ENCODE assay signal across 9 mouse cellular contexts in the genomic region with DNA sequence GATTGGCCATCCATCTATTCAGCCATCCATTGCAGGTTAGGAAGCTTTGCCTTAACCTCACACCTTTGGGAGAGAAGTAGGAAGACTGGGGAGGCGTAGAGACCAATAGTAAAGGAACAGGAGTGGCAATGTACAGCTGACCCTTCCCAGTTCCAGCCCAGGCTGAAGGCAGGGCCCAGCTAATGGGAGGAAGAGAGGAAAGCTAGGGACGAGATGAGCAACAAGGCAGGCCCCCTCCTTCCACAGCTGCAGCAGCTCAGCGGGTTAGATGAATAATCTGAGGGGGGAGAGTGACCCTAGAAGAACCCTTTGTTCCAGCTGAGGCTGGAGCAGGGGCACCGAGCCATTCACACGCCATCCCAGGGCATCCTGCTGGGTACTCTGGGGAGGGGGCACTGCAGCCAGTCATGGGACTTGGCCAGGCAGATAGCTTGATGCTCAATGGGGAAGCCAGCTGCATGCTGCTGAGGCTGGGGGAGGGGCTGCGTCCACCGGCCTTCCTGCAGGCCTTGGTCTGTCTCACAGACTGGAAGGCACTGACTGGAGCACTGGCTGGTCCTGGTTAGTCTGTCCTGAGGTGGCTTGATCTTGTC. TPM values are rescaled to one million over a fixed set of nuclear protein-coding genes. Genes with fewer than 3 reads are reported as not detected.
A peak's percentile ranks its signal among the peaks of the same experiment; 100 is the strongest.
DNase-seq lines count a peak whose midpoint lies in the region; ATAC-seq lines count a peak whose summit lies in the region.
"Had no signal": no experiment of that assay in that cellular context is flagged by ENCODE, and none has a peak within 500 bp of the region (broad histone marks: within the 10 kb centered on the region; RNA-seq: fewer than 3 reads in every experiment).

No protein-coding gene starts in this region.

- no peak overlapping the region for H3K4me3 ChIP-seq in forebrain, embryonic 14.5 days (ENCODE audit: low read depth, low read length)
- H3K4me3 ChIP-seq in neural tube, embryonic 15.5 days (replicated peaks) = no peak overlapping the region
- no peak overlapping the region for H3K4me3 ChIP-seq in intestine, embryonic 15.5 days (replicated peaks)

- peak; percentile 55 to 70 for DNase-seq in cerebellum, postnatal 10 days
- no peak for DNase-seq in cerebellum, adult 9-11 months
- DNase-seq in forebrain, embryonic 14.5 days (ENCODE audit: low spot score) = no peak
- DNase-seq in left cerebral cortex, adult 18-20 months (ENCODE audit: low spot score in 2 of 2) = peak; percentile 35 to 48
- no peak for DNase-seq in thymus, adult 18-20 months
- DNase-seq in lung, adult 18-20 months = no peak
- DNase-seq: kidney, adult 8-10 months had no signal

- peak overlapping the region; percentile 35; the same call in 1 of the 2 replicates for H3K9ac ChIP-seq in forebrain, embryonic 14.5 days (ENCODE audit: low read length)
- H3K9ac ChIP-seq in neural tube, embryonic 15.5 days (replicated peaks) = no peak overlapping the region
- H3K9ac ChIP-seq in intestine, embryonic 15.5 days = no peak overlapping the region

- H3K27ac ChIP-seq in forebrain, embryonic 14.5 days (ENCODE audit: low read depth, low read length) = 0 out of 2 replicates have a peak overlapping the region, but pooled peaks have one; percentile 24
- H3K27ac ChIP-seq in neural tube, embryonic 15.5 days (replicated peaks) = no peak overlapping the region
- H3K27ac ChIP-seq in intestine, embryonic 15.5 days = no peak overlapping the region

- WGBS in forebrain, embryonic 14.5 days = 19% methylated on average over 7 of the region's 7 CpGs
- WGBS in neural tube, embryonic 15.5 days = 16% methylated on average over 7 of the region's 7 CpGs
- 42% methylated on average over 7 of the region's 7 CpGs for WGBS in intestine, embryonic 15.5 days

- H3K9me3 ChIP-seq in forebrain, embryonic 14.5 days (replicated peaks; ENCODE audit: control insufficient read depth, low read length) = no peaks in the 10 kb centered on the region
- H3K9me3 ChIP-seq in neural tube, embryonic 15.5 days (replicated peaks) = no peaks in the 10 kb centered on the region
- H3K9me3 ChIP-seq in intestine, embryonic 15.5 days = no peaks in the 10 kb centered on the region

- peaks cover 13% of the 10 kb centered on the region; the same call in 1 of the 2 replicates for H3K4me1 ChIP-seq in forebrain, embryonic 14.5 days (ENCODE audit: control insufficient read depth, insufficient read depth, low read length)
- peaks cover 12% of the 10 kb centered on the region for H3K4me1 ChIP-seq in neural tube, embryonic 15.5 days
- H3K4me1 ChIP-seq in intestine, embryonic 15.5 days (replicated peaks) = peaks cover 23% of the 10 kb centered on the region; the same call in 1 of the 2 replicates

- H3K4me2 ChIP-seq in forebrain, embryonic 14.5 days (ENCODE audit: low read length) = no peak overlapping the region
- H3K4me2 ChIP-seq in neural tube, embryonic 15.5 days = no peak overlapping the region
- no peak overlapping the region for H3K4me2 ChIP-seq in intestine, embryonic 15.5 days (replicated peaks)

- no peaks in the 10 kb centered on the region for H3K27me3 ChIP-seq in forebrain, embryonic 14.5 days (replicated peaks; ENCODE audit: control insufficient read depth, insufficient read depth, low read length)
- no peaks in the 10 kb centered on the region for H3K27me3 ChIP-seq in neural tube, embryonic 15.5 days (replicated peaks)
- no peaks in the 10 kb centered on the region for H3K27me3 ChIP-seq in intestine, embryonic 15.5 days (replicated peaks)

- ATAC-seq in forebrain, embryonic 14.5 days = peak; percentile 49; the same call in 1 of the 2 replicates
- peak; percentile 50; the same call in 1 of the 2 replicates for ATAC-seq in neural tube, embryonic 15.5 days (ENCODE audit: low FRiP score)
- ATAC-seq in intestine, embryonic 15.5 days = no peak

- H3K36me3 ChIP-seq in forebrain, embryonic 14.5 days (ENCODE audit: control insufficient read depth, insufficient read depth, low read length) = peaks cover 22% of the 10 kb centered on the region
- no peaks in the 10 kb centered on the region for H3K36me3 ChIP-seq in neural tube, embryonic 15.5 days
- H3K36me3 ChIP-seq in intestine, embryonic 15.5 days = 0 out of 2 replicates have a peak, but pooled peaks cover 4% of the 10 kb centered on the region

RNA-seq across cellular contexts. Expression of gene Lrp4, which starts 12.8 kb away (rescaled TPM):
- 4.7 and 5.1 TPM in 2 replicates for polyA plus RNA-seq in forebrain, embryonic 14.5 days (2014; fragmentation: Nextera tagmentation; extraction: Ambion mirVana)
- 10 to 100 TPM; 21.0 to 23.1 TPM for total RNA-seq in left cerebral cortex, adult 18-20 months (2021)
- polyA plus RNA-seq in neural tube, embryonic 15.5 days (2015; fragmentation: Nextera tagmentation; extraction: Ambion mirVana) = 6.8 and 7.3 TPM in 2 replicates
- 8.7 and 9.2 TPM in 2 replicates for polyA plus RNA-seq in intestine, embryonic 15.5 days (2015; fragmentation: Nextera tagmentation; extraction: Ambion mirVana)

RNA-seq across cellular contexts. Expression of gene 1110051M20Rik, which starts 25.6 kb away (rescaled TPM):
- polyA plus RNA-seq in forebrain, embryonic 14.5 days (2014; fragmentation: Nextera tagmentation; extraction: Ambion mirVana) = 168 and 170 TPM in 2 replicates
- 100 to 1,000 TPM in 1 of 2 experiments, 10 to 100 TPM in 1; 92.1 to 103 TPM for total RNA-seq in left cerebral cortex, adult 18-20 months (2021)
- 133 and 141 TPM in 2 replicates for polyA plus RNA-seq in neural tube, embryonic 15.5 days (2015; fragmentation: Nextera tagmentation; extraction: Ambion mirVana)
- polyA plus RNA-seq in intestine, embryonic 15.5 days (2015; fragmentation: Nextera tagmentation; extraction: Ambion mirVana) = 36.3 and 38.6 TPM in 2 replicates

RNA-seq across cellular contexts. Expression of gene Ckap5, which starts 56.4 kb away (rescaled TPM):
- 106 and 133 TPM in 2 replicates for polyA plus RNA-seq in forebrain, embryonic 14.5 days (2014; fragmentation: Nextera tagmentation; extraction: Ambion mirVana)
- total RNA-seq in left cerebral cortex, adult 18-20 months (2021) = 100 to 1,000 TPM; 124 to 127 TPM
- 95.3 and 98.4 TPM in 2 replicates for polyA plus RNA-seq in neural tube, embryonic 15.5 days (2015; fragmentation: Nextera tagmentation; extraction: Ambion mirVana)
- 68.7 and 81.2 TPM in 2 replicates for polyA plus RNA-seq in intestine, embryonic 15.5 days (2015; fragmentation: Nextera tagmentation; extraction: Ambion mirVana)

Comparison
In these comparisons a context has a peak if more than half of its experiments do, and no peak if none do; other contexts are left out.
1. DNase-seq: peak in cerebellum, postnatal 10 days (2 of 2) and left cerebral cortex, adult 18-20 months (2 of 2); none in cerebellum, adult 9-11 months (single experiment), forebrain, embryonic 14.5 days (single experiment), thymus, adult 18-20 months (0 of 2) and lung, adult 18-20 months (0 of 2).